Mouse (Mus musculus) lung, postnatal 10 days (tissue): ENCODE results near the gene Cdk6.
"Not testable (repeated sequence)": the region's sequence is repeated elsewhere in the genome, so short reads cannot be mapped to it uniquely, and the experiment has no call there.

Experiments used
- DNase-seq: peaks from one replicate; pipeline ENCODE4 v3.0.0; 2021

Cdk6 gene

DNA sequence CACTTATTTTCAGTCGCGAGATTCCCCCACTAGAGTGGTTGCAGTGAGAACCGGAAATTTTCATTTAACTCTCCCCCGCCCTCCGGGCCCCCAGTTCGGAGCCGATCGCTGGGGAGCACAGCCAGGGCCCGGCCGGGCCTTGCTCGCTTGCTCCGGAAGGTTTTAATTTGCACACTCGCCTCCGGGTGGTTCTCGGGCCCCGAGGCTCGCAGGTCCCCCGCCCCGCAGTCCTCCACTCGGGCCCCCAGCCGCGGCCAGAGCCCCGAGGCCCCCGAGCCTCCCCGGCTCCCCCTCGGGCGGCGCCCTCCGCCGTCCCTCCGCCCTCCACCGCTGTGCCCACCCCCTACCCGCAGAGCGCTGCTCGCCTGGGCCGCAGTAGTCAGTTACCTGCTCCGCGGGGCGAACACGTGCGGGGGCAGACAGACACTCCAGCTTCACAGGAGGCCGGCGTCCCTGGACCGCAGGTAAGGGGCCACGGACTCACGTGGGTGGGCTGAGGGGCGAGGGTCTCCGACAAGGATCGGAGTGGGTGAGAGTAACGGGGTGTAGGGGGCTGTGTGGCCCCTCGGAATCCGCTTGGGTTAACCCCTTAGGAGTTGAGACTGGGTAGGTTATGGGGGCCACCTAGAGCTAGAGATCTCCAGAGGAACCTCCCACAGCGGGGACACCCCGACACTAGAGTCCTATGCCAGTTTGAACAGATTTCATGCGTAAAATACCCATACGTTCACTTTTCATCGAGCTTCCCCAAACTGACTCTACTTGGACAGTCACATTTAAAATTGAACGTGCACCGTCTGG lies at the start of gene Cdk6:
Cdk6 (plus strand) TSS at position 375 of the 801 bp plus-strand sequence.
- peak; percentile 72 for DNase-seq

- DNase-seq: no peak
Observed at GRCm38 (mm10) chr5:3293666-3294065, 47.6 kb upstream of the Cdk6 start.

- DNase-seq: peak; percentile 5
Observed at GRCm38 (mm10) chr5:3300801-3301457, 40.4 kb upstream of the Cdk6 start.

GRCm38 (mm10) chr5:3301535-3301934 lies 39.8 kb upstream of the Cdk6 start:
- no peak for DNase-seq

GRCm38 (mm10) chr5:3303876-3304275 lies 37.4 kb upstream of the Cdk6 start:
- DNase-seq: no peak

DNA sequence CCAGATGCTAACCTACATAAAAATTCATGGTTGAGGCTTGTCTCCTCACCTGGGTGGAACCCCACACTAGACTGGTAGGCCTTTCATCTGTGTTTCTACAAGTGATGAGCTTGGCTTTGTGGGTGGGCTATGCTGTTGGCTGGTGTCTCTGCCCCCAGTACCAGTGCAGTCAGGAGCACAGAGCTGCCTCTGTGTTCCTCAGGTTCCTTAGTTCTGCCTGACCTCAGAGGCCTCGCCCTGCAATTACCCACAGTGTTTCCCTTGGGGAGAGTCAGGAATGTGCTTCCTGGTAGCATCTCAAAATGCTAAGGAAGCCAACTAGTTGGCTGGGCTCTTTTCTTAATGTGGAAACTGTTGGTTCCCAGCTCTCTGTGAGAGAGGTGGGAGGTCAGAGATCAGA lies 35.1 kb upstream of the Cdk6 start:
- DNase-seq: no peak

DNA sequence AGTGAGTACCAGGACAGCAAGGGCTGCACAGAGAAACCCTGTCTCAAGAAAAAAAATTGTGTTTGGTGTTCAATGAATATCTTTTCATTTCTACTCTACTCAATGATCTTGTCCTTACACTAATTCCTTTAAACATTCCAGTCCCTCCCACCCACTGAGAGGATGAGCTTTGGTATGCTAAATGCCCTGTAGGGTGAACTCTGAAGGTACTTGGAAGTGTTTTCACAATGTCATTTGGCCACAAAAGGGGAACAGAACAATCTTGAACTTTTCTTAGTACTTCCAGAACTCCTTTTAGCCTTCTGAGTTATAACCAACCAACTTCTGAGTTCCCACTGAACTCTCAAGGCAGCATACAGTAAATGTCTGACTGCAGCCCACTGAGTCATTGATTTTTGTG lies 32.2 kb upstream of the Cdk6 start:
- no peak for DNase-seq

GRCm38 (mm10) chr5:3309587-3309986 lies 31.7 kb upstream of the Cdk6 start:
- DNase-seq: peak; percentile 5

DNA sequence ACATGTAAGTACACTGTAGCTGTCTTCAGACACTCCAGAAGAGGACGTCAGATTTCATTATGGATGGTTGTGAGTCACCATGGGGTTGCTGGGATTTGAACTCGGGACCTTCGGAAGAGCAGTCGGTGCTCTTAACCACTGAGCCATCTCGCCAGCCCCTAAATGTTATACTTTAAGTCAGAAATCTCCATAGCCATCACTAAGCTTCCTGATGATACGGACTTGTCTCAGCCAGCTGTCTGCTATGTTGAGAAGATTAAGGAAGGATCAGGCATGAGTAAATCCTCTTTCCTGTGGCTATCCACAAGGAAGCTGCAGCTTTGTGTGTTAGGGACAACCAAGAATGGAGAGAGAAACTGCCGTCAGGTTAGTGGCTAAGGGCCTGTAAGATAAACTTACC lies 30.1 kb upstream of the Cdk6 start:
- DNase-seq: not testable (repeated sequence)

DNA sequence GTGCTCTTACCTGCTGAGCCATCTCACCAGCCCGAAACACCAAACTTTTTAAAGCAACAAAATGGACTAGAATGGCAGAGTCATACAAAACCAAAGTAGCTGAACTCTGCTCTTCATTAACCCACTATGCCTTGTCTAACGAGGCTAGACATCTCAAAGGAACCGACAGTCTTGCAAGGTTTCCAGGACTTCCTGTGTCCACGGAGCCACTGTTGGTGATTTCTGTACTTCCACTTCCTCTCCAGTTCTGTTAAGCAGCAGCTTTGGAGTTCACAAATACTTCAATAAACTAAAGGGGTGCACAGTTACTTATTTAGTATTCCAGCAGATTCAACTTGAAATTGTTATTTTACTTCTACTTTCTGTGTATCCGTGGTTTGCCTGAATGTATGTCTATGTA lies 23.6 kb upstream of the Cdk6 start:
- not testable (repeated sequence) for DNase-seq

- no peak for DNase-seq
Observed at GRCm38 (mm10) chr5:3320225-3320624, 21.1 kb upstream of the Cdk6 start.

- DNase-seq: no peak
Observed at GRCm38 (mm10) chr5:3322052-3322451, 19.2 kb upstream of the Cdk6 start.

- no peak for DNase-seq
Observed at GRCm38 (mm10) chr5:3324116-3324515, 17.2 kb upstream of the Cdk6 start.

GRCm38 (mm10) chr5:3329361-3329760 lies 11.9 kb upstream of the Cdk6 start:
- no peak for DNase-seq

DNA sequence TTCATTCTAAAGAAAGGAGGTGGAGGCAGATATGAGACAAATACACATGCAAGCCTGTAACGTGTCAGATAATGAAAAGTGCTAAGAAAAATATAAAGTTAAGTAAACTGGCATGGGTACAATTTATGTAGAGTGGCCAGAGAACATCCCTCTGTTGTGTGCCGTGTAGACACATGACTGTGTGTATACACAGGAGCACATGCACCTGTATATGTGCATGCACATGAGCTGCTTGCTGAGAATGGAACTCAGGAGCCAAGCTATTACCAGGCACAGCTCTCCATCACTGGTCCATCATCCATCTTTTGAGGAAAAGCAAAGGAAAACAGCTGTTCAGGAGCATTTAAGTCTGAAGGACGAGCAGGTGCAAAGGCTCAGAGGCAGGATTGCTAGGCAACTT lies 10.4 kb upstream of the Cdk6 start:
- DNase-seq: no peak

GRCm38 (mm10) chr5:3333019-3333418 lies 8.3 kb upstream of the Cdk6 start:
- DNase-seq: not testable (repeated sequence)

- peak; percentile 34 for DNase-seq
Observed at GRCm38 (mm10) chr5:3340340-3341058, 786 bp upstream of the Cdk6 start.

- DNase-seq: peak; percentile 73
Observed at GRCm38 (mm10) chr5:3341931-3342770, 866 bp downstream of the Cdk6 start.

- peak; percentile 69 for DNase-seq
Observed at GRCm38 (mm10) chr5:3342771-3343565, 1.7 kb downstream of the Cdk6 start.

- DNase-seq: peak; percentile 77
Observed at GRCm38 (mm10) chr5:3343566-3344080, 2.3 kb downstream of the Cdk6 start.

DNA sequence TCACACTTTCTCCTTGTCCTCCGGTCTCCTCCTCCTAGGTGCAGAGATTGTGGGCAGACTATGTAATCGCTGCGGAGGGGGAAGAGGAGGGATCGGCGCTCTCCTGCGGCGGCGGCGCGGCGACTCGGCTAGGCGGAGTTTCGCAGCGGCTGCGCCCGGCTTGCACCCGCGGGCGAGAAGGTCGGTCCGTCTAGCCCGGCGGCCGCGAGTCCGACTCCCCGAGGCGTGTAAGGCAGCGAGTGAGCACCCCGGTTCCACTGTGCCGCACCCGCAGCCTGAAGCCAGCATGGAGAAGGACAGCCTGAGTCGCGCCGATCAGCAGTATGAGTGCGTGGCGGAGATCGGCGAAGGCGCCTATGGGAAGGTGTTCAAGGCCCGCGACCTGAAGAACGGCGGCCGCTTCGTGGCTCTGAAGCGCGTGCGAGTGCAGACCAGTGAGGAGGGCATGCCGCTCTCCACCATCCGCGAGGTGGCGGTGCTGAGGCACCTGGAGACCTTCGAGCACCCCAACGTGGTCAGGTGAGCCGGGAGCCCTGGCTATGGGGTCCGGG lies 2.9 kb downstream of the Cdk6 start:
- DNase-seq: peak; percentile 90
